Mouse (Mus musculus): Measurements from ENCODE around the gene Hmga2.

The Hmga2 gene

DNA sequence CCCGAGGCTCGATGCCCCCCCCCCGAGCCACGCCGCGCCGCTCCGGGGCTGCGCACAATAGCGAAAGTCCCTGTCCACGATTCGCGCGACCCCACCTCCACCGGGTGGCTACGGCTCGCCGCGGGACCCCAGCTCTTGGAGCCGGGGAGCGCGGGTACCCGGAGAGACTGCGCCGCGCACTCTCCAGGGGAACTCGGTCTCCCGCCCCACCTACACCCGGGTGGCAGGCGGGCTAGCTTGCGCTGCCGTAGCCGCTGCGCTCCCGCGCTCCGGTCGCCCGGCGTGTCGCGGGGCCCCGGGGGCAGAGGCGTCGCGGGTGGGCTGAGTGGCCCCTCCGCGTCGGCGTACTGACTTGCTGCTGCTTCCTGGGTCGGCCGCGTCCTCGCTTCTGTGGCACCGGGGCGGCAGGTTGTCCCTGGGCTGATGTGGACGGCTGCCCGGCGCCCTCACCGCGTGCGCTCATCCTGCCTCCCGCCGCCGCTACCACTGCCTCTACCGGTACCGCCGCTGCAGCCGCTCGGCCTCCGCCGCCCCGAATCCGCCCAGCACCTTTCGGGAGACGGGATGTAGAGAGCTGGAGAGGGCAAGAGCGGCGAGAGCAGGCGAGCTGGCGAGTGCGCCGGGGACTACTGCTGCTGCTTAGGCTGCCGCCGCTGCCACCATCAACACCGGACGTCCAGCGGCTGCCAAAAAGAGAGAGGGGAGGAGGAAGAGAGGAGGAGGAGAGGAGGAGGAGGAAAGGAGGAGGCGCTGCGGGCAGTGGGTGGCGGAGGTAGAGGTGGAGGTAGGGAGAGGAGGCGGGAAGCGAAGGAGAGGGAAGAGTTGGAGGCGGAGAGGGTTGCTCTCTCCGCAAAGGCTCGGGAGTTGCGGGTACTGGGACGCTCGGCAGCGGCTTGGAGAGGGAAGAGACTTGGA lies at the start of gene Hmga2:
Gene Hmga2, minus strand, starts transcription at position 869 of the 915 bp plus-strand sequence.
- no peak for DNase-seq (ENCODE audit: low spot score in 2 of 2)

DNA sequence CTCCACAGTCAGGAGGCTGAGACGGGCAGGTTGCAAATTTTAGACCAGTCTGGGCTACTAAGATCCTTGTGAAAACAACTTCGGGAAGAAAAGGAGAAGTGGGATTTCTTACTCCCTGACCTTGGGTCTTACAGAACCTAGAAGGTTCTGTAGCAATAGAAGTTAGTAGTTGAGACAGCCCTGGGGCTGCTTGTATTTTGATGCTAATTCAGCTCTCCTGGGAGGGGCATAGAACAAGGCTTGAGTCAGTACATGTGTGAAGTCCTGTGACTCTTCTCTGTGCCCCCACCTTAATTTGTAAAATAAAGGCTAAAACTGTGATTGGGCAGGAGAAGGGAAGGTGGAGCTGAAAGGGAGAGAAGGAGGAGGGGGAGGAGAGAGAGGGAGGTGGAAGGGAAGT lies 46.7 kb upstream of the Hmga2 start:
- DNase-seq (ENCODE audit: low spot score in 2 of 2): no peak

DNA sequence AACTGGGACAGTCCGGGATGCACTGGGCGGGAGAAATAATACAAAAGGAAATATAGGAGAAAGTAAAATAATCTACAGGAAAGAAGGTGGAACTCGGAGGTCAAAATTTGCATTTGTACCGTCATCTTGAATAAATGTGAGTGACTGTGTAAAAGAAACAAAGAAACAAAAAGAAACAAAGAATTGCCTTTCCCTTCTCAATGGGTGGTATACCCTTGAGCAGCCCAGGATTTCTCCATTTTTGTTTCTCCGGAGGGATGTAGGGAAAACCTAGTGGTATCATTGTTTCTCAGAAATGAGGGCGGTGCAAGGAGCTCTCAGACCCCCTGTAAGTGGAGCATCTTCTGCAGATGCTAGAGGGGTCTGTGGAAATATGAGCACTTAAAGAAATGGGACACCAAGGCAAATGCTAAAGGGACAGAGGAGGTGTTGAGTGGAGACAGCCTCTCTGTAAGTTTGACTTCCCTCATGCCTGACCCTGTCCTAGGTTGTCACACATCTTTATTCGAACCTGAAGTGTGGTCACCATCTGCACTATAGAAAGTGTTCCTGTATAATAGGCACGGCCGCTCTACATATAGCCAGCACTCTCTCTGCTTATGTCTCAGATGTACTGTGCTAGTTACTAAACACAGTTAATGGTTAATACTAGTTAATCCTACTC lies 45.8 kb upstream of the Hmga2 start:
- no peak for DNase-seq (ENCODE audit: low spot score in 2 of 2)

DNA sequence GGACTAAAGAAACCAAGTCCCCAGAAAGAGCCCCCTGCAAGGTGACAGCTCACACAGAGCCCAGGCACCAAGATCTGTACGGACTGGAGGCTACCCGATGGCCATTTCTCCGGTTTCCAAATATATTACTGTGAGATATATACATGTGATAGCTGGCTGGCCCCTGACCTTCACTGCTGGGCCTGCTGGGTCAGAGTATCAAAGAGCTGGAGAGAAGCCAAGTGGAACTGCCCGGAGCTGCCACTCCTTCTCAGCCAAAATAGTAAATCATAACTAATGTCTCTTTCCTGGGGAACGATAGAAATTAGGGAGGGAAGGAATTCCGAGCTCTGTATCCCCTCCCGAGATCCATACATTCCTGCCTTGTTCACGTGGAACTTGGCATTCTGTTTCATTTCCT lies 40.0 kb upstream of the Hmga2 start:
- no peak for DNase-seq (ENCODE audit: low spot score in 2 of 2)

DNA sequence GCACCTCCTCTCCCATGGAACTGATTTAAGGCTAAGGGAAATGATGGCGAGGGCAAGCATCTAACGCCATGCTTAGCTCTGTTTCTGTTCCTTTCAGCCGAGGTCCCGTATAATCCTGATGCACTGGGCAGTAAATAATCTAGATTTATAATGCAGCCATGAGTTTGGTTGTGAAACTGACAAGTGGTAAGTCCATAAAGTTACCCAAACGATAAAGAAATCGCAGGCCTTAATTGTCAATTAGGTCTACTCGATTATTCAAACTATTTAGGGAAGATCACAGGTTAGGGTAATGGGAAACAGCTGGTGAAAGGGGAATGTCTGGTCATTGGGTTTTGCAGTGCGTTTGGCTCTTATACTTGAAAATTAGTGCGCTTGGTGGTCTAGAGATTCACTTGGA lies 37.5 kb upstream of the Hmga2 start:
- DNase-seq (ENCODE audit: low spot score in 2 of 2): no peak

DNA sequence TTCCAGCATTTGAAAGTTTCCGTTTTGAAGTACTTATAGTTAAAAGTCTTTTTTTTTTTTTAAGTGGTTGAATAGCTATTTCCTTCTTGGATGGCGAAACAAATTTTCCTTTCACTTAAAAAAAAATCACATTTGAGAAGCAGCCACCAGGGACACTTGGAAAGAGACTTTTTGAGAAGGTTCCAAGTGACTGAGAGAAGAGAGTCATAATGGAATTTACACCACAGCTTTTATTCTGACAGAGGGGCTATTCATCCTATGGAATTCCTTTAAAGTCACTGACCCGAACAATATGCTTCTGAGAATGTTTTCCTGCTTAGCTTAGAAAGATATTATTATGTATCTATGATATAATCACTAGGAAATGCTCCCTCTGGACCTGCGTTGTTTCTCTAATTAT lies 36.7 kb upstream of the Hmga2 start:
- no peak for DNase-seq (ENCODE audit: low spot score in 2 of 2)

DNA sequence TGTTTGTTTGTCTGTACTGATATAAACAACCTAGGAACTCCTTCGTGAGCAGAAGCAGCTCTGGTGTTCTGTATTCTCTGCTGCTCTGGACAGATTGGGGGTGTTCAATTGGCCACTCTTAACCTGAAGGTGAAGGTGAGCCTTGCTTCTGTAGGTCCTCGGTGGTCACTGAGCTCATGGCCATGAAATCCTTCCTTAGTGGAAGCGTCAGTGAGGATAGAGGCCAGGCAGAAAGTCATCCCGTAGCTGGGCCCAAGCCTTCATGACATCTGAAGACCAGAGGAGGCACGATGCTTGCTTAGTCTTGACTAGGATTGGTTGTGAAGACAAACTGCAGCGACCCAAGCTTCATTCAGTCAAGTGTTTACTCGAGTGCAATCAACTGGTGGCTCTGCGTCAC lies 35.9 kb upstream of the Hmga2 start:
- DNase-seq (ENCODE audit: low spot score in 2 of 2): no peak

DNA sequence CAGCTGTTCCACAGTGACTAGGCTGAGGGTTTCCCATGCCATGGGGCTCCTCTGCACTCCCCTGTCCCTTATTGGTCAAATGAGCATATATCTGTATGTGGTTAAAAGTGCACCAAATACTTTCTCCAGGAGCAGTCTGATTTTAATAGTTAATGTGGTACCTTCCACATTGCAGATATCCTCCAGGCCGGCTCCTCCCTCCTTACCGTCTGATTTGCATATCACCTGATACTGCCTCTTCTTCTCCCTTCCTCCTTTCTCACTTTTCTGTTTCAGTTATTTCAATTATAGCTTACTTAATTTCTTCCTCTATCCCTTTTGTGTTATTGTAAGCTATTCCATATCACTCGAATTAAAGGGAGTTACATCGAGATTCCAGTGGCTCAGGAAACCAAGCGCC lies 27.7 kb upstream of the Hmga2 start:
- DNase-seq (ENCODE audit: low spot score in 2 of 2): no peak

DNA sequence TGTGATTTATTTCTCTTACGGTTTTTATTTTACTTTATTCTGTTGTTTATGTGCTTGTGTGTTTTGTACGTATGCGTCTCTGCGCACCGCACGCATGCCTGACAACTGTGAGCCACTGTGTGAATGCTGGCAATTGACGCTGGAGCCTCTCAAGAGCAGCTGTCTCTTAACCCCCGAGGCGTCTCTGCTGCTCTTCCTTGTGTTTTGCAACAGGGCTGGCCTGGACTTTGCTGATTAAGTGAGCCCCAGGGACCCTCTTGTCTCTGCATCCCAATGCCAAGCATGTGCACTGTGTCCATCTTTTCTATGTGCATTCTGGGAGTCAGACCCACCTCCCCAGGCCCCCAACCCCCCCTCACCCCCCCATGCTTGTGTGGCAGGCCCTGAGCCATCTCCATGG lies 24.5 kb upstream of the Hmga2 start:
- DNase-seq (ENCODE audit: low spot score in 2 of 2): no peak

DNA sequence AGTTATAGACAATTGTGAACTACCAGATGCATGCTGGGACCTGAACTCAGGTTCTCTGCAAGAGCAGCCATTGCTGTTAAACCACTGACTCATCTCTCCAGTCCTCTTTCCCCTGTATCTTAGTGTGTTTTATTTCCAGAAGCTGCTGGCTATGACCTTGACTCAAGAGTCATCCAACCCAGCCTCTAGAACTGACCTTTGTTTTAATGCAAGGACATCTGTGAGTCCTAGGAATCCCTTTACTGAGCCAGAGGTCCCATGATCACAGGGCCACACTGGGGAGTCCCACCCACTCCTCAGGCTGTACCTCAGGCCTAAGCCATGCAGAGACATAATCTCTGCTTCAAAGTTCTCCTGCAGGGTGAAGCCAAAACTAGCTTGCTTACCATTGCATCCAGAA lies 21.8 kb upstream of the Hmga2 start:
- DNase-seq (ENCODE audit: low spot score in 2 of 2): no peak

DNA sequence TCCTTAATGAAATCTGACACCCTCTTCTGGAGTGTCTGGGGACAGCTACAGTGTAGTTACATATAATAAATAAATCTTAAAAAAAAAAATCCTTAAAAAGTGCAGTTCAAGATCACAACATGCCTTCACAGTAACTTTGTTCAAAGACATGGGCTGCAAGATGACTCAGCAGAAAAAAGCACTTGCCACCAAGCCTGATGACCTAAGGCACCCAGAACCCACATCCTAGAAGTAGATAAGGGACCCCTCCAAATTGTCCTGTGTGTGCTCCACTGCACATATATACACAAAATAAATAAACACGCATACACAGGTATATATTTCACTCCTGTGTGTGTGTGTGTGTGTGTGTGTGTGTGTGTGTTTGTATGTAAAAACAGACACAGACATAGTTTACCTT lies 18.4 kb upstream of the Hmga2 start:
- DNase-seq (ENCODE audit: low spot score in 2 of 2): no peak

DNA sequence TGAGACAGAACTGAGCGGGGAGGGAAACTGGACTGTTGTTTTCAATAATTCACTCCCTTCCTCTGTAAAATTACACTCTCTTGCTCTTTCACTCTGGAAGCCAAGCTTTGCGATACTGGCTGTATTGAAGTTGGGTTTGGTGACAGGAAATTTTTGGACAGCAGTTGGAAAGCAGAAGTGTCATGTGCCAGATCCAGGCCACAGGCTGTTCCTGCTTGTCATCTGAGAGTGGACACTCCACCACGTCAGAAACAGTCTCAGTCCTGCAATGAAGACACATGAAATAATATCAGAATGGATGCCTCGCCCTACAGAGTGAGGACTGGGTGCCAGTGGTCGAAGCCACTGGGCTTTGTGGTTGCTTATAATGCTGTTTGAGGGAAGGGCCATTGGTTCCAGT lies 15.2 kb upstream of the Hmga2 start:
- no peak for DNase-seq (ENCODE audit: low spot score in 2 of 2)

DNA sequence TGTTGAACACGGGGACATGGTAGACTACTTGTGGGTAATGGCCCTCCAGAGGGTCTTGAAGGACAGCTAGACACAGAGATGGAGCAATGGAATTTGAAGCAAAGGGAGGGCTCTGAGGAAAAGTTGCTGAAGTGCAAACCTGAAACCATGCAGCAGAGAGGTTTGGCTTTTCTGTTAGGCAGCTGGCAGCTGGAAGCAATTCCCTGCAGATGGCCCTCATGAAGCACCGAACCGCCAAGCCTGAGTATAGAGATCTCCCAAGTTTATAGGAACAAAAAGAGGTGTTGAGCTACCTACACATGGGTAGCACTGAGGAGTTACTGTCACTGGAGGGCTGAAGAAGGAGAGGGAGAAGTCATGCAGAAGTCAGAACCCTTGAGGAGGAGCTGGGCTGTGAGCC lies 13.3 kb upstream of the Hmga2 start:
- no peak for DNase-seq (ENCODE audit: low spot score in 2 of 2)

DNA sequence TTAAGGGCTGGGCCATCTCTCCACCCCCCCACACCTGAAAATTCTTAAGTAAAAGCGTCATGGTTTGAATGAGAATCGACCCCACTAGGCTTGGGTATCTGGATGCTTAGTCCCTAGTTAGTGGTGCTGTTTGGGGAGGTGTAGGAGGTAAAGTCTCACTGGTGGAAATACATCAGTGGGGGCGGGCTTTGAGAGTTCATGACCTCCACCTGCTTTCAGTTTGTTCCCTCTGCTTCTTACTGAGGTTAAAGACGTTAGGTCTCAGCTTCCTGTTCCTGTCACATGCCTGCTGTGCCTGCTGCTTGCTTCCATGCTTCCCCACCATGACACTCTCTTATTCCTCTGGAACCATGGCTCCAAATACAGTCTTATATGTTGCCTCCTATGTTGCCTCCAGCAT lies 12.3 kb upstream of the Hmga2 start:
- no peak for DNase-seq (ENCODE audit: low spot score in 2 of 2)

DNA sequence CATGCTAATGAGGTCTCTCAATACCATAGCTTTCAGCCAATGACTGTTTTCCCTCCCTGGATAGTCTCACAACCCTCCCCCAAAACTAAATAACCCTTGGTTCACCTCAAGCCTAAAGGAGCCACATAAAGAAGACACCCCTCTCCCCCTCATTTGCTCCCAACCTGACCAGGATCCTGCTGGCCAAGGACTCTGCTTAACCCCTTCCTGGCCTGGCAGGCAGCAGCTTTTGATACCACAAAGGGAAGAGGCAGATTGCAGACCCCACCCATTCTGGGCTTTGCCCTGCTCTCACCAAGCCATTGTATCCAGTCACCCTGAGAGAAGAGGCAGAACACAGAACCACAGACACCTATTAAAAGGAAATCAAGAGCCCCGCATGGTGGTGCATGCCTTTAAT lies 11.6 kb upstream of the Hmga2 start:
- no peak for DNase-seq (ENCODE audit: low spot score in 2 of 2)

DNA sequence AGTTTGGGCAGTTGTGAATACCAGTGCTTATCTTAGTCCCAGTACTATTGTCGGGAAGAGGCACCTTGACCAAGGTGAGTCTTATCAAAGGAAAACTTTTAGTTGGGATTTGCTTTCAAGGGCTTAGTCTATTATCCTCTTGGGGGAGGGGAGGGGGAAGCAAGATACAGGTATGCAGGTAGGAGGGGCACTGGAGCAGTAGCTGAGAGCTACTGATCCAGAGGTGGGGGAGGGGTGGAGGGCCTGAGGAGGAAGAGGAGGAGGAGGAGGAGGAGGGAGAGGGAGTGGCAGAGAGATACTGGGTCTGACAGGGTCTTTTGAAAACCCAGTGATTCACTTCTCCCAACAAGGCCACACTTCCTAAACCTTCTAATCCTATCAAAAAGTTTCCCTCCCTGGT lies 9.2 kb upstream of the Hmga2 start:
- DNase-seq (ENCODE audit: low spot score in 2 of 2): no peak

DNA sequence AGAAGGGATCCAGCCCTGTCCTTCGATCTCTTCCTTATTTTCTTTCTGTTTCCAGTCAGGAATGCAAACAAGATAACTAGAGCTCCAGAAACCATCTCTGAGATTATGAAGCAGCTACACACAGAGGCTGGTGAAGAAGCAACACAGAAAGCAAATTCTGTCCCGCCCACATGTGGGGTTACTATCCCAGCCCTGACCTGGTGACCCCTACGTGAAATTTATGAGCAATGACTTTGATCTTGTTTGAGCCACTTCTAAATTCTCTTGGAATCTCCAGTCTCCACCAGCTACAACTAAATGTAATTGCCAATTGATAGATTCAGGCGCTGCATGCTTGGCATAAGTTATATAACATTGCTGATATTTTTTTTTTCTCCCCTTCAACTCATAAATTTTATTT lies 7.9 kb upstream of the Hmga2 start:
- no peak for DNase-seq (ENCODE audit: low spot score in 2 of 2)

DNA sequence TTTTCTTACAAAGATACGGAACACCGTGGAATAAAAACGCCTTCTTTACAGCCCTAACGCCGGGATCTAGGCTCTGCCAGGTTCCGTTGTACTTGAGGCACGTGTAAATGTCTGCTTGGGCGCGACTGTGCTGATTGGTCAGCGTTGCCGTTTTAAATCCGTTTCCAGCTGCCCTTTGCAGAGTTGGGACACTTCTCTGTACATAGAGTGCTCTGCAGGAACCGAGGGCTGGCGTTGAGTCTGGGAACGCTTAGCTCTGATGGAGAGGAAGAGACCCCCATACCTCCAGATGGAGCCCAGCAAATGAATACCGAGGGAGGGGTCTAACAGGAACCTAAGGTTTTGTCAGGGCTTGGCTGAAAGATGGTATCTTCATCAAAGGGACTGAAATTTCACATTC lies 1.9 kb upstream of the Hmga2 start:
- no peak for DNase-seq (ENCODE audit: low spot score in 2 of 2)

DNA sequence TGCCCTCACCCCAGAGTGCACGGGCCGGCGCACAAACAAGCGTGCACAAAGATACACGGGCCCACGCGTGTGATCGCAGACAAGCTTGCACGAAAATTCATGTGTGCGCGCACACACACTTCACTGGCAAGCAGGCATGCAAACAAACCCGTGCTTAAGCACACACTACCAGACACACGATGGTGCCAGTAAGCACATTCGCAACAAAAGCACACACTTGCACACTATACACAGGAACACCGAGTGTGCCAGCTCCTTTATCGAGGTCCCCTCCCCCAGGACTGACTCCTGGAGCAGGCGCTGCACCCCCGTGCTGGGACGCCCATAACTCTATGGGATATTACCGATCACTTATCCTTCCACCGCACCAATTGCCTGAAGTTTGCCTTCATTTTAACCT lies 1.2 kb upstream of the Hmga2 start:
- DNase-seq (ENCODE audit: low spot score in 2 of 2): no peak

DNA sequence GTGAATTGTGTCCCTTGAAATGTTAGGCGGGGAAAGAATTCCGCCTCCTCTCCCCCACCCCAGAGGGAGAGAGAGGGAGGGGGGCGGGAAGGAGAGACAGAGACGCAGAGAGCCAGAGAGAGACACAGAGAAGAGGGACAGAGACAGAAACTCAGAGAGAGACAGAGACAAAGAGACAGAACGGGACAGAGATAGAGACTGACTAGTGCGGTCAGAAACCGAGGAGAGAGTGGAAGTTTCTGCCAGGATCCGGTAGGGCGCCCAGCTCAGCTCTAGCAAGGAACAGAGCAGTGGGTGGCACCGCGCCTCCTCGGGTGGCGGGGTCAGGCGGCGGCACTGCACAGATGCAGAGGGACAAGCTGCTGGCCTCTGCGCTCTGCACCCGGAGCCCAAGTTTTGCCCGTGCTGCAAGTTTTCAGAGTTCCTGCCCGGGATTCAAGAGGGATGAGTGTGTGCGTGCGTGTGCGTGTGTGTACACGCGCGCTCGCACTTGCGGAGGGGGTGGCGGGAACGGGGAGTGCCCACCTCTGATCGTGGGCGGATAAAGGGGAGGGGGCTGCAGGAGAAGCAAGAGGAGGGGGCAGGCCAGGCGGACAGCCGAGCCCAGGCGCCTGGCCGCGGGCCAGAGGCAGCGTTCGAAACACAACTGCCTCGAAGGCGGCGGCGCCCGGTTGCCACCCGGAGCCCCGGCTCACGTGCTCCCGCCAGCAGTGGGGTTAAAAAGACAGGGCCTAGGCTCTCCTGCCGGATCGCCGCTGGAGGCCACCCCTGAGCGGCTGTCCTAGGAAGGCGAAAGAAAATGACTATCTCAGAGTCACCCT lies 457 bp upstream of the Hmga2 start:
- DNase-seq (ENCODE audit: low spot score in 2 of 2): no peak

DNA sequence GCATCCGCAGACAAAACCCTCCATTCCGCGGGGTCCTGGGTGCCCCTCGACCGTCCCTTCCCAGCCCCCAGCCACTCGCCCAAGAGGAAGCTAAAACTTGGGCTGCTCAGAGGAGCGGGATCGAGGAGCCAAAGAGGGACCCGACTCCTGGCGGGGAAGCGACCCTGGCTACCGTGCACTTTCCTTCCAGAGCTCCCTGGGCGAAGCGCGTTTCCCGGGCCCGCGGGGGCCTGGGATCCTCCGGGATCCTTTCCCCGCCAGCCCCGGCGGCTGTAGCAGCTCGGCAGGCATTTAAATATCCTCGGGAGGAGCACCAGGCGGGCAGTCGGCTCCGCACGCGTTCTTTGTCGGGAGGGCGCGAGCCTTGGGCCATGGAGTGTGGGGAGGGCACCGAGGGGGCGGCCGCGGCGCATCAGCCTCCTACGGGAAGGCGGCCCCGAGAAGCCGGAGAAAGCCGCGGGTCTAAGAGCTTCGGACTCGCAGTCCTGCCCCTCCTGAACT lies 1.2 kb downstream of the Hmga2 start:
- no peak for DNase-seq (ENCODE audit: low spot score in 2 of 2)

DNA sequence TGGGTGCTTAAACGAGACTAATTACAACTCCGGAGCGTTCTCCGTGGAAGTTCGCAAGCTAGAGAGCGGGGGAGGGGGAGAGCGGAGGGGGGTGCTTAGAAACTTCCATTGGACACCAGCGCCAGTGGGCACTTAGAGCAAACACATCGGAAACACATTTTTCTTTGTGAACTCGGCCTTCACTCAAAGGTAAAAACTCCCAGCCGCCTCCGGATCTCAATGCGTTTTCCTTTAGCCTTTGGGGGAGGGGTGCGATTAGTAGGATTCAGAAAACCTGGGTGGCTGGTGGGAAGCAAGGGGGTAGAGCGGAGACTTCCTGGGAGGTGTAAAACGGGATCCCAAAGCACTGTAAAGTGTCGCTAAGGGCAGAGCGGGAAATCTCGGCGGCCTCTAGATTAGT lies 2.0 kb downstream of the Hmga2 start:
- DNase-seq (ENCODE audit: low spot score in 2 of 2): no peak
